Mouse (Mus musculus): Measurements from ENCODE around the gene Sox8. TPM values are rescaled to one million over a fixed set of nuclear protein-coding genes. Genes with fewer than 3 reads are reported as not detected.

The Sox8 gene
- polyA plus RNA-seq, 1 experiment from 2014 or later: 0.70 TPM

- H3K4me3 ChIP-seq (ENCODE audit: control insufficient read depth in 1 of 2, insufficient read depth in 1 of 2, low read depth in 1 of 2, low read length in 2 of 2): no peak overlapping the region
- H3K36me3 ChIP-seq (ENCODE audit: control insufficient read depth, insufficient read depth, low read length): no peaks in the 10 kb centered on the region
- peaks cover 16% of the 10 kb centered on the region for H3K27me3 ChIP-seq (ENCODE audit: control insufficient read depth, insufficient read depth, low read length)
- WGBS: 77% methylated on average over 5 of the region's 5 CpGs
- H3K27ac ChIP-seq (replicated peaks in 1 of 2; ENCODE audit: control insufficient read depth in 1 of 2, insufficient read depth in 1 of 2, low read depth in 2 of 2, low read length in 2 of 2): no peak overlapping the region
- no peak overlapping the region; the same call in 1 of the 2 replicates for H3K9ac ChIP-seq (ENCODE audit: low read length)
- H3K9me3 ChIP-seq (ENCODE audit: control insufficient read depth, low read length): no peaks in the 10 kb centered on the region
- no peak overlapping the region for H3K4me2 ChIP-seq (ENCODE audit: low read length)
- peaks cover 24 to 27% of the 10 kb centered on the region in 2 experiments for H3K4me1 ChIP-seq (ENCODE audit: control insufficient read depth in 2 of 2, insufficient read depth in 2 of 2, low read length in 2 of 2)
- no peak for ATAC-seq (ENCODE audit: insufficient number of reproducible peaks, insufficient read depth, low FRiP score, low read depth)
These were observed 6.0 kb downstream of the Sox8 start for GRCm38 (mm10) chr17:25564481-25564880.

- Histone ChIP-seq H3K27ac (replicated peaks in 1 of 2; ENCODE audit: control insufficient read depth in 1 of 2, insufficient read depth in 1 of 2, low read depth in 2 of 2, low read length in 2 of 2) (peak overlapping the region; percentile 31 to 45; a peak in 2 of 4 replicates), H3K9ac (ENCODE audit: low read length) (no peak overlapping the region), H3K9me3 (ENCODE audit: control insufficient read depth, low read length) (no peaks in the 10 kb centered on the region), H3K27me3 (ENCODE audit: control insufficient read depth, insufficient read depth, low read length) (no peaks in the 10 kb centered on the region), H3K36me3 (ENCODE audit: control insufficient read depth, insufficient read depth, low read length) (no peaks in the 10 kb centered on the region), H3K4me3 (ENCODE audit: control insufficient read depth in 1 of 2, insufficient read depth in 1 of 2, low read depth in 1 of 2, low read length in 2 of 2) (no peak overlapping the region), H3K4me1 (ENCODE audit: control insufficient read depth in 2 of 2, insufficient read depth in 2 of 2, low read length in 2 of 2) (peaks cover 31 to 33% of the 10 kb centered on the region in 2 experiments), H3K4me2 (ENCODE audit: low read length) (no peak overlapping the region)
- no peak for ATAC-seq (ENCODE audit: insufficient number of reproducible peaks, insufficient read depth, low FRiP score, low read depth)
- 67% methylated on average over 16 of the region's 16 CpGs for WGBS
These were observed 9.1 kb downstream of the Sox8 start for GRCm38 (mm10) chr17:25561223-25562028.

- Histone ChIP-seq H3K9ac (ENCODE audit: low read length) (peak overlapping the region; percentile 52), H3K36me3 (ENCODE audit: control insufficient read depth, insufficient read depth, low read length) (no peaks in the 10 kb centered on the region), H3K27ac (replicated peaks in 1 of 2; ENCODE audit: control insufficient read depth in 1 of 2, insufficient read depth in 1 of 2, low read depth in 2 of 2, low read length in 2 of 2) (peak overlapping the region; percentile 31 to 45), H3K4me3 (ENCODE audit: control insufficient read depth in 1 of 2, insufficient read depth in 1 of 2, low read depth in 1 of 2, low read length in 2 of 2) (no peak overlapping the region), H3K9me3 (ENCODE audit: control insufficient read depth, low read length) (no peaks in the 10 kb centered on the region), H3K27me3 (ENCODE audit: control insufficient read depth, insufficient read depth, low read length) (no peaks in the 10 kb centered on the region), H3K4me1 (ENCODE audit: control insufficient read depth in 2 of 2, insufficient read depth in 2 of 2, low read length in 2 of 2) (peaks cover 37 to 39% of the 10 kb centered on the region in 2 experiments), H3K4me2 (ENCODE audit: low read length) (no peak overlapping the region)
- no peak for ATAC-seq (ENCODE audit: insufficient number of reproducible peaks, insufficient read depth, low FRiP score, low read depth)
- WGBS: 20% methylated on average over 5 of the region's 5 CpGs
These were observed 9.8 kb downstream of the Sox8 start for GRCm38 (mm10) chr17:25560554-25561222.

GRCm38 (mm10) chr17:25559634-25560033 lies 10.9 kb downstream of the Sox8 start:
- Histone ChIP-seq H3K4me3 (ENCODE audit: control insufficient read depth in 1 of 2, insufficient read depth in 1 of 2, low read depth in 1 of 2, low read length in 2 of 2) (no peak overlapping the region), H3K4me2 (ENCODE audit: low read length) (no peak overlapping the region), H3K4me1 (ENCODE audit: control insufficient read depth in 2 of 2, insufficient read depth in 2 of 2, low read length in 2 of 2) (peaks cover 37 to 38% of the 10 kb centered on the region in 2 experiments), H3K36me3 (ENCODE audit: control insufficient read depth, insufficient read depth, low read length) (no peaks in the 10 kb centered on the region), H3K9me3 (ENCODE audit: control insufficient read depth, low read length) (no peaks in the 10 kb centered on the region), H3K27me3 (ENCODE audit: control insufficient read depth, insufficient read depth, low read length) (no peaks in the 10 kb centered on the region), H3K27ac (replicated peaks in 1 of 2; ENCODE audit: control insufficient read depth in 1 of 2, insufficient read depth in 1 of 2, low read depth in 2 of 2, low read length in 2 of 2) (no peak overlapping the region), H3K9ac (ENCODE audit: low read length) (no peak overlapping the region)
- ATAC-seq (ENCODE audit: insufficient number of reproducible peaks, insufficient read depth, low FRiP score, low read depth): no peak
- WGBS: 63% methylated on average over 4 of the region's 4 CpGs

- H3K4me1 ChIP-seq (ENCODE audit: control insufficient read depth in 2 of 2, insufficient read depth in 2 of 2, low read length in 2 of 2): peaks cover 32 to 33% of the 10 kb centered on the region in 2 experiments
- WGBS: 13% methylated on average over 21 of the region's 21 CpGs
- H3K9ac ChIP-seq (ENCODE audit: low read length): peak overlapping the region; percentile 65
- H3K9me3 ChIP-seq (ENCODE audit: control insufficient read depth, low read length): no peaks in the 10 kb centered on the region
- H3K4me2 ChIP-seq (ENCODE audit: low read length): peak overlapping the region; percentile 74
- peak overlapping the region in 1 of 2 experiments; percentile 26; a peak in 1 of 4 replicates for H3K27ac ChIP-seq (replicated peaks in 1 of 2; ENCODE audit: control insufficient read depth in 1 of 2, insufficient read depth in 1 of 2, low read depth in 2 of 2, low read length in 2 of 2)
- no peak for ATAC-seq (ENCODE audit: insufficient number of reproducible peaks, insufficient read depth, low FRiP score, low read depth)
- no peaks in the 10 kb centered on the region for H3K27me3 ChIP-seq (ENCODE audit: control insufficient read depth, insufficient read depth, low read length)
- no peaks in the 10 kb centered on the region for H3K36me3 ChIP-seq (ENCODE audit: control insufficient read depth, insufficient read depth, low read length)
- H3K4me3 ChIP-seq (ENCODE audit: control insufficient read depth in 1 of 2, insufficient read depth in 1 of 2, low read depth in 1 of 2, low read length in 2 of 2): peak overlapping the region; percentile 33
These were observed 13.7 kb downstream of the Sox8 start for GRCm38 (mm10) chr17:25556630-25557354.

- Histone ChIP-seq H3K4me3 (ENCODE audit: control insufficient read depth in 1 of 2, insufficient read depth in 1 of 2, low read depth in 1 of 2, low read length in 2 of 2) (peak overlapping the region; percentile 33), H3K27me3 (ENCODE audit: control insufficient read depth, insufficient read depth, low read length) (no peaks in the 10 kb centered on the region), H3K4me2 (ENCODE audit: low read length) (peak overlapping the region; percentile 74), H3K36me3 (ENCODE audit: control insufficient read depth, insufficient read depth, low read length) (no peaks in the 10 kb centered on the region), H3K4me1 (ENCODE audit: control insufficient read depth in 2 of 2, insufficient read depth in 2 of 2, low read length in 2 of 2) (peaks cover 26 to 28% of the 10 kb centered on the region in 2 experiments), H3K27ac (replicated peaks in 1 of 2; ENCODE audit: control insufficient read depth in 1 of 2, insufficient read depth in 1 of 2, low read depth in 2 of 2, low read length in 2 of 2) (peak overlapping the region in 1 of 2 experiments; percentile 26; a peak in 1 of 4 replicates), H3K9me3 (ENCODE audit: control insufficient read depth, low read length) (no peaks in the 10 kb centered on the region), H3K9ac (ENCODE audit: low read length) (peak overlapping the region; percentile 65)
- ATAC-seq (ENCODE audit: insufficient number of reproducible peaks, insufficient read depth, low FRiP score, low read depth): no peak
- WGBS: 10% methylated on average over 29 of the region's 29 CpGs
These were observed 14.5 kb downstream of the Sox8 start for GRCm38 (mm10) chr17:25555666-25556629.

All from heart, embryonic 14.5 days (tissue).